Mouse (Mus musculus): ENCODE results near the gene Pdcl2.

The Pdcl2 gene

DNA sequence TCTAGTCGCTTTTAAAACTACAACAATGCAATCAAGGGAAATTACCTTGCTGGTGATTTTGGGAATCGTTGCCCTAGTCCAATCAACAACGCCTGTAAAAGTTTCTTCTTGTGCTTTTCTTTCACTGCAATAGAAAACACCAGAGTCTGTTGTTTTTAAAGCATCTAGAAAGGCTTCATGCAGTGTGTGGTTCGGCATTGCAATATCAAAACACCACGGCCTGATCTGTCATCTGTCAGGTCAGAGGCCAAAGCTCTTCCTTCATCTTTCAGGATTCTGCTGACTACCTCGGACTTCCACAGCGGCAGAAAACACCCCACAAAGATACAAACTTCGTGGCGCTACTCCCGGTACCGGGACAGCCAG is 27.6 kb downstream of the Pdcl2 start:
- no peak for DNase-seq

DNA sequence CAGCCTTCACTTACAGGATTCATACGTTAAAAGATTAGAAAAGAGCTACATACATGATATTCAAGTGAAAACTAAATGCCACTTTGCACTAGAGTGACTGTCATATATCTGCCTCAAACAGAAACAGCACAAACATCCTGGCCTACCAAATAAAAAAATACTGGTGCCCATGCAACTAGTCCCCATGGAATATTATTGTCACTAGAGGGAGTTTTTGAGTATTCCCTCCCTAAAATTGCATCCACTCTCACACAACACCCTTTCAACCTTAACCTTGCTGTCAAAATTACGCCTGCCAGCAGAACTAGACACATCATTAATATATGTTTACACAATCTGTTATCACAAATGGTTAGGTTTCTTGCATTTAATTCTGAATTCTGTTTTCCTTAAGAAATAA is 28.9 kb downstream of the Pdcl2 start:
- no peak for DNase-seq

DNA sequence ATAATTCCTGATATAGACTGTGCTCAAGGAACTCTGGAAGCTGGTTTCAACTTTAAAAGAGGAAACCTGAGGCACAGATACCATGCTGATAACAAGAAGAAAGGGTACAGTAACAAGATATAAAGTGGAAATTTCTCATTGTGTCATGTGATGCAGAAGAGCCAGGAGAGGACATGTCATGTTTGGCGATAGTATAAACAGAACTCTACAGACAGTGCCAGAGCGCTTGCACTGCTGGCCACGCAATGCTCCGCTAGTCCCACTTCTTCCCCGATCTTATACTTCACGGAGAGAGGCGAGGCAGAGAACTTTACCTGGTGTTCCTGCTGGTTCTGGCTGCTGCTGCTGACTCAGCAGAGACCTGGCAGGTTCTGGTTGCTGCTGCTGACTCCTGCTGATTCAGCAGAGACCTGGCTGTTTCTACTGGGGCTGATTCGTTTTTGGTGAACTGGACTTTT is 41.7 kb downstream of the Pdcl2 start:
- no peak for DNase-seq

DNA sequence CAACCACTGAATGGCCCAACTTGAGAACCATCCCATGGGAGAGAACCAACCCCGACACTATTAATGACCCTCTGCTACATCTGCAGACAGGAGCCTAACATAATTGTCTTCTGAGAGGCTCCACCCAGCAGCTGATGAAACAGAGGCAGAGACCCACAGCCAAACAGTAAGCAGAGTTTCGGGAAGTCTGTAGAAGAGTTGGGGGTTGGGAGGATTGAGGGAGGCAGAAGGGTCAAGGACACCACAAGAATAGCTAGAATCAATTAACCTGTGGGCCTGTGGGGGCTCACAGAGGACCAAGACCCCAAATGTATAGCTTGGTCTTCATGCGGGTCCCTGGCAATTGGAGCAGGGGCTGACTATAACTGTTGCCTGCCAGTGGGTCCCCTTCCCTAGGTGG is 42.7 kb downstream of the Pdcl2 start:
- DNase-seq = no peak

DNA sequence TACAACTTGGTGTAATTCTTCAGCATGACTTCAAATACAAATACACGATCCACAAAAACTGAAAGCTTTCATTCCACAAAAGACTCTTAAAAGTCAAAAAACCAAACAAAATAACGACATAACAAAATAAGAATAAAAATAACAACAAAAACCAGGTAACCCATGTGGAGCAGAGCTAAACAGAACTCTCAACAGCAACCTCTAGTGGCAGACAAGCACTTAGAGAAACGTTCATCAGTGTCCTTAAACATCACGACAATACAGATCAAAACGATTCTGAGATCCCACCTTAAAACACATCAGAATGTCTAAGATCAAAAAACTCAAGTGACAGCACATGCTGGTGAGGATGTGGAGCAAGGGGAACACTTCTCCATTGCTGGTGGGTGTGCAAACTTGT is 43.9 kb downstream of the Pdcl2 start:
- no peak for DNase-seq

DNA sequence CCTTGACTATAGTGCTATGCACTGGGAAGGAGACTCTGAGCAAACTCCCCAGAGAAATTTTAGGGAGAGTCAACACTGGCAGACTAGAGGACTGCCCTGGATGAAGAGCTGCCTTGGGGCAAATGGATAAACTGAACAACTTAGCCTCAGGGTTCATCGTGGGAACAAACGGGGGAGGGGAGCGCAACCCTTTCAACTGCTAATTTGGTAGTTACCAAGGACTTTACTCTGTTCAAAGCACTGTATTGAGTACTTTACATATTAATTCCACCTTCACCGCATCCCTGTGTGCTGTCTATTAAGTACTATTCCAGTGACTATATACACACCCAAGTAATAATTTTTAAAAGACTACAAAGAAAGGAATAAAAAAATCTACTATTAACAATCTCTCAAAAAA is 45.3 kb downstream of the Pdcl2 start:
- DNase-seq = no peak

DNA sequence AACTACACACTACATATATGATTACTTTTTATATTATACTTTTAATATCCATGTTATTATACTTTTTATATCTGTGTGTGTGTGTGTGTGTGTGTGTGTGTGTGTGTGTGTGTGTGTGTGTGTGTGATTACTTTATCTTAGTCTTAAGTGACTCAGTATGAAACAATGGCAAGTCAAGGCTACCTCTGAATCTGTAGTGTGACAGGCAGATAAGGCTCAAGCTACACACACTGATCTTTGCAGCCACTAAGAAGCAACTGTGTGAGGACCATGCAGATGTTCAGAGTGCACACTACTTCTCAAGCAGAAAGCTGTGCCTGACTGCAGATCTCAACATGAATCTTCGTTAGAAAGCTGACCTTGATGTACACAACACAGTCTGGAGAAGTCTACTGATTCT is 47.1 kb downstream of the Pdcl2 start:
- DNase-seq = no peak

DNA sequence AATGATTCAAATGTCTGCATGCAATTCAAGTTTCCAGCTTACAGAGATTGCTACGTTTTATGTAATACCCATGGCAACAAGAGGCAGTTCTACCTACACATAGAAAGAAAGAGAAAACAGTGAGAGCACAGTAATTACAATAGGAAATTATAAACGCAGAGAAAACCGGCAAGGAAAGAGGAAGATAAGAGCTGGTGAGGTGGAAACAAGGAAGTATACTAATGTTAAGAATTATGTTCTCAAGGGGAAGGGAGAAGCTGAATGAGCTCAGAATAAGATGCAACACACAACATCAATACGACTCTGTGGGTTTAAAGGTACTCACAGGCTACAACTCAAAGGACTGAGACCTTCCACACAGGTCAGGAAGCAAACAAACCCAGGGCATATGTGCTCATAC is 56.0 kb downstream of the Pdcl2 start:
- no peak for DNase-seq
